Mouse (Mus musculus): Measurements from ENCODE around the gene Phf6.
"Not testable (repeated sequence)": the region's sequence is repeated elsewhere in the genome, so short reads cannot be mapped to it uniquely, and the experiment has no call there.

The Phf6 gene

DNA sequence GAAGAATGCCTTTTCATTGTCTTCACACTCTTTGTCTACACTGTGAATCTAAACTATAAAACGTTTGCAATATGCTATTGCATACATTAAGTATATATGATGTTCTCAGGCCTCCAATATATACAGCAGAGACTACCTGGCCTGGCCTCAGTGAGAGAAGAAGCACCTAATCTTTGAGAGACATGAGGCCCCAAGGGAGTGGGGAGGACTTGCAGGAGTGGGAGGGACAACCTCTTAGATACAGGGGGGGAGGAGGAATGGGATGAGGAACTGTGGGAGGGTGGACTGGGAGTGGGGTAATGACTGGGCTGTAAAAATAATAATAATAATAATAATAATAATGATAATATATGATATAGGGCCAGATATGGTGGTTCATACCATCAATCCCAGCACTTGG is 66.5 kb downstream of the Phf6 start:
- no peak for DNase-seq (ENCODE audit: extremely low spot score)

DNA sequence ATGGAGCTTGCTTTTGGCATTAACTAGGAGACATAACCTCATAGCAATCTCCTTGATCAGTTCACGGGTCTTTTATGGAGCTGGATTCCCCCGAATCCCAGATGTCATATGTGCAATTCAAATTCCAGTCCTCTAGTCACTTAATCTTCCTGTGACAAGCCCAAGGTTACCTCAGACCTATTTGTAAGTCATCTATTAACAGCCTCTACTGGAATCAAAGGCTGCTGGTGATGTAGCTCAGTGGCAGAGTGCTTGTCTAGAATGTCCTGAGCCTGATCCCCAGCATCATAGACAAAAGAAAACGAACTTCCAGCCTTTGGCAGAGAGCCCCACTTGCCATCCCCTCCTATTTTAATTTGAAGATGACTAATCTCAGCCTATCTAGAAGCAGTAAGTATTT is 69.3 kb downstream of the Phf6 start:
- no peak for DNase-seq (ENCODE audit: extremely low spot score)

DNA sequence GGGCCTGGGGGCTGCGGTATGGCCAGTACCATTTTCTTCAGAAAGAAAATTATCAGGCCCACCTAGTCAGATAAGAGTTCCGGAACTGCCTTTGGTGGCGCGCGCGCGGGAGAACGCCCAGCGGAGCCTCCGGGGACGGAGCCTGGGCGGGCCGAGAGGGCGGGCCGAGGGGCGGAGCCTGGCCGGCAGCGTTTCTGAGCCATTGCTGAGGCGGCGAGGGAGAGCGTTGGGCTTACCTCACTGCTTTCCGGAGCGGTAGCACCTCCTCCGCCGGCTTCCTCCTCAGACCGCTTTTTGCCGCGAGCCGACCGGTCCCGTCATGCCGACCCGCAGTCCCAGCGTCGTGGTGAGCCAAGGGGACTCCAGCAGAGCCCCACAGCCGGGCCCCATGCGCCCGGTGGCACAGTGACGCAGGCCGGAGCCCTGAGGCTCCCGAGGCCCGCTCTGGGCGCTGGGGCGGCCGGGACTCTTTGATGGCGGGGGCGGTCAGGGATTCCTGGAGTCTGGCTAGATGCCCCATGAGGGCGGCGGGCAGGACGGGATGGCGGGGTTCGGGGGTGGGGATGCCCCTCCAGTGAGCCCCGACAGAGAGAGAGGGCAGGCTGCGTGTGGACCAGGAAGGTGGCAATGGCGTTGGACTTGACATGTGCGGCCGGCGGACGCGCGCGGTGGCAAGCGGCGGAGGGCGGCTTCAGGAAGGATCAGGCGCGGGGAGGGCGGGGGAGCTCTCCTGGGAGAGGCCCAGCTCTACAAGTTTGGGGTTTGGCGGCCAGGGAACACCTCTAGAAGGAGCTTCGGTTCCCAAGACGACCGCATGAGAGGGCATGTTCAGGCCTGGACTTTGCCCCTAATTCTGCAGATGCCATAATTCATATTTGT is 76.1 kb downstream of the Phf6 start, which contains the start of gene Hprt:
Gene Hprt, plus strand, starts transcription at position 233 of the 879 bp plus-strand sequence.
- DNase-seq (ENCODE audit: extremely low spot score) = peak; percentile 83

- not testable (repeated sequence) for DNase-seq (ENCODE audit: extremely low spot score)
Observed at GRCm38 (mm10) chrX:52994726-52995125, 82.7 kb downstream of the Phf6 start.

DNA sequence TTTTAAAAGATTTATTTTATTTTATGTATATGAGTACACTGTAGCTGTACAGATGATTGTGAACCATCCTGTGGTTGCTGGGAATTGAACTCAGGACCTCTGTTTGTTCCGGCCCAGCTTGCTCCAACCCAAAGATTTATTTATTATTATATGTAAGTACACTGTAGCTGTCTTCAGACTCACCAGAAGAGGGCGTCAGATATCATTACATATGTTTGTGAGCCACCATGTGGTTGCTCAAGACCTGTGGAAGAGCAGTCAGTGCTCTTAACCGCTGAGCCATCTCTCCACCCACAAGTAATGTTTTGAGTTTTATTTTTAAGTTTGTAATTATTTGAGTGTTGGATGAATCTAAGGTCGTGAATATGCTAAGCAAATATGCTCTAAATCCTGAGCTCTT is 92.8 kb downstream of the Phf6 start:
- DNase-seq (ENCODE audit: extremely low spot score) = not testable (repeated sequence)

DNA sequence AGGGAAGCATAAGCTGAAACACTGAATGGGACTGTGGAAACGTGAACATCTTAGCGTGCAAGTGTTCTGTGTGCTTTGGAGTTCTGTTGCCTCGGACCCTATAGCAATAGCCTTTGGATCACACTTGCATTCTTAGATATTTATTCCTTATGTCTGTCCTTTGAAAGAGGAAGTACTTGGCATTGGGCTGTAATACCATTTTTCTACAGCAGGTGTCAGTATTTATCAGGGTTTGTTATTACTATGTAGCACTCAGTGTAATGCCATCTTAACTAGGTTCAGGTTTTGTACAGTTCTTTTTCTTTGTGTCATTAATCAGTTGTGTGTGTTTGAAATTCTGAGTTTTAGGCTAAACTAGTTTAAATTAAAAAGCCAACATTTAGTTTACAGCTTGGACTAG is 94.0 kb downstream of the Phf6 start:
- peak; percentile 54 for DNase-seq (ENCODE audit: extremely low spot score)
